Mouse (Mus musculus) mouse embryonic stem cell (cell line): ENCODE data around the gene Pomgnt1.

ENCODE experiments used
- in situ Hi-C, 2 experiments: fragments of 300-500 bp; cut with MboI; formaldehyde crosslinking; loops; 1 replicate in 1 of 2; 3 replicates in 1 of 2; pipeline ENCODE4 v1.14.3; 2019 to 2020; ENCODE audit warnings: low sequenced_read_pairs in 2 of 2, low pct_unique_long_range_greater_than_20kb in 1 of 2, mixed read lengths in 1 of 2; ENCODE audit not compliant: unreplicated experiment in 1 of 2

The Pomgnt1 gene

GRCm38 (mm10) chr4:116123602-116124519 lies at the start of gene Pomgnt1, which contains the start of gene Rad54l:
TSS of gene Pomgnt1 (plus strand) at chr4:116123840.
TSS of gene Rad54l (minus strand) at chr4:116123690.
- in situ Hi-C loops: no loop called here

DNA sequence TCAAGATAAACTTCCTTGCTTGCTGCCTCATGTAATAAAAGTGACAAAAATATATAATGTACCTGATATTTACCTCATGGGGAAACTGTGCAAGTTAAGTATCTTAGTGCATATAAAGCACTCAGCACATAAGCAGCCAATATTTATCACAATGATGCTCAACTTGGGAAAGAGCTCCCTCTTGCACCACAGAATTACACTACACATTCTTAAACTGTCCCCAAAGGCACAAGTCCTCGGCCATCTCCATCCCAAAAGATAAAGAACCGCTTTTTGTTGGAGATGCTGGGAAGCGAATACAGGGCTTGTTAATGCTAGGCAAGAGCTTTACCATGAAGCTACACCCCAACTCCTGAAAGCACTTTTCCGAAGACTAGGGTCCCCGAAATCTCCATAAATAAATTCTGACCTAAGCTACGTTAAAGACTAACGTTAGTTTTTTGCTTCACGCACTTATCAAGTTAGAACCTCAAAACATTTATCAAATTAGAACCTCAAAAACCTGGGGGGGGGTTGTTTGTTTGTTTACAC lies 49.4 kb upstream of the Pomgnt1 start:
- in situ Hi-C loops: no loop called here

GRCm38 (mm10) chr4:116074861-116075620 lies 48.6 kb upstream of the Pomgnt1 start, which contains the start of the genes Uqcrh and Lrrc41:
TSS of gene Uqcrh (minus strand) at chr4:116075071.
TSS of gene Lrrc41 (plus strand) at chr4:116075269.
- in situ Hi-C loops: no loop called here

- in situ Hi-C loops: no loop called here
Observed at GRCm38 (mm10) chr4:116075631-116076368, 47.8 kb upstream of the Pomgnt1 start.

DNA sequence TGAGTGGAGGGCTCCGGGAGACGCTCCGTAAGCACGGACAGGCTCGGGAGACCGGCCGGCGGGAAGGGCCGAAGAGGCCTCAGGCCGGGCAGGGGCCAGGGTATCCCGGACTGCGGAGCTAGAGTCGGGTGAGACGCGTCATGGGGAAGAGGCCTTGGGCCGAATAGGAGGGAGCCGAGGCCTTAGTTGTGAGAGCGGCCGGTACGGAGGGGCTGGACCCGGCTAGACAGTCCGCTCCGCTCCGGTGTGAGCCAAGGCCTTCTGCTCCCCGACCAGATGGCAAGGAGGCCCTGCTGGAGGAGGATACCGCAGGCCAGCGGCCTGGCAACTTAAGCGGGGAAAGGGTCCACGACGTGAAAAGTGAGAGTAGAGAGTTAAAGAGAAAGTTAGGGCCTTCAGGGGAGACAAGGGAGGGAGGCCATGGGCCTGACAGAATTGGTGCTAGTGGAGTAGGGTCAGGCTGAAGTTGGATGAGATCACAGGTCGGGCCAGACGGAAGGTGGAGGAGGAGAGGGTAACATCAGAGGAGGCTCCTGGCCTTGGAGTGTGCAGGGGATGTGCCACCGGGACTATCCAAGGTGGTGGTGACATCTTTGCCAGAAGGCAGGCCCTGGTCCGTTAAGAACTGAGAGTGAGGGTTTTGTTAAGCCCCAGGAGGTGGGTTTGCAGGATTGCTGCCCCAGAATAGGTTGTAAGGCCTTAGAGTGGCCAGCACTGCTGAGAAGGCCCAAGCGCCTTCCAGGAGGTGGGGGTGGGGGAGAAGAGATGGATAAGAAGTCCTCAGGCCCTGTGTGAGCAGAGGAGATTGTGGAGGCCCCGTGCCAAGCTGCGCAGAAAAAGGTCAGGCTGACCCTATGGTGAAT lies 47.0 kb upstream of the Pomgnt1 start:
- in situ Hi-C loops: no loop called here

GRCm38 (mm10) chr4:116077240-116078095 lies 46.2 kb upstream of the Pomgnt1 start:
- in situ Hi-C loops: no loop called here

GRCm38 (mm10) chr4:116088510-116089249 lies 35.0 kb upstream of the Pomgnt1 start:
- in situ Hi-C loops: no loop called here

GRCm38 (mm10) chr4:116096291-116096690 lies 27.3 kb upstream of the Pomgnt1 start:
- in situ Hi-C loops: no loop called here

DNA sequence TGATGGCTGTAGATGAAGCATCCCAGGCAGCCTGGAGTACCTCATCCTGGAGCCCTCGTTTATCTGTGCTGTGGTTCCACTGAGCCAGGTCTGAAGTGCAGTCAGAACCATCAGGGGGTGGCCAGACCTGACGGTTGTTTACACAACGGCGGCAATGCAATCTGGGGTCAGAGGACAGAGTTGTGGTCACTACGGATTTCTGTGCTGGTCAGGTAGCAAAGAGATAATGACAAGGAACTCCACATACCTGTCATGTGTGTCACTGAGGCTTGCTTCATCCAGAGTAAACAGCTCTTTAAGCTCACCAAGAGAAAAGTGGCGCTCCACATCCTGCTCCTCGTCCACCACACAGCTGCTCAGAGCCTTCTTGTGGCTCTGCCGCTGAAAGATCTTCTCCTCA lies 26.4 kb upstream of the Pomgnt1 start:
- in situ Hi-C loops: no loop called here

DNA sequence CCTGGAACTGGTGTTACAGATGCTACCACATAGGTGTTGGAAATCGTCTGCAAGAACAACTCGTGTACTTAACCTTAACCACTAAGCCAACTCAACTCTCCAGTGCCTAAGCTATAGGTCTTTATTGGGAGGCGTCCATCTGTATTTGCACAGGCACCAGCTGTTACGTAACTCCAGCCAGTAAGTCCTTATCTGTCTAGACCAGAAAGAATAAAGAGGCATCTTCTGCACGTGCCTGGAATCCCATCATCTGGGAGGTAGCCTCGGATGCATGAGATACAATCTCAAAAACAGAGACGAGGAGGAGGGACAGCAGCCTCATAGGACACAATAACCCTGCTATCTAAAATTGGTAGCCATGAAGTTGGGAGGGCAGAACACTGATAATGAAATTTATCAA lies 22.7 kb upstream of the Pomgnt1 start:
- in situ Hi-C loops: no loop called here

DNA sequence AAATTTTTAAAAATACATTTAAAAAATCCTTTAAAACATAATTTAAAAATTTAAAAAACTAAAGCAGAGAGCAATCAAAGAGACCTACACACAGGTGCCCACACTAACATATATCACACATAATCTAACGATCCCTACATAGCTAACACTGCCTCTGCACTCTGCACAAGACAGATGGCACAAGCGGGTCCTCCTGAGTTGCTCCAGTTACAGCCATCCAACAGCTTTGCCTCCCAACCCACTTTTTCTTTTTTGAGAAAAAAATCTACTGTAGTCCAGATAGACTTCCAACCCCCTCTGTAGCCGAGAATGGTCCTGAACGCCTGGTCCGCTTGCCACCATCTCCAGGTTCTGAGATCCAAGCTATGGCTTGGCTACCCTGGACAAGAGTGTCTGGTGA lies 18.4 kb upstream of the Pomgnt1 start:
- in situ Hi-C loops: no loop called here

GRCm38 (mm10) chr4:116110695-116111094 lies 12.9 kb upstream of the Pomgnt1 start:
- in situ Hi-C loops: no loop called here

GRCm38 (mm10) chr4:116111486-116111885 lies 12.2 kb upstream of the Pomgnt1 start:
- in situ Hi-C loops: no loop called here

- in situ Hi-C loops: no loop called here
Observed at GRCm38 (mm10) chr4:116122762-116123161, 878 bp upstream of the Pomgnt1 start.

- in situ Hi-C loops: no loop called here
Observed at GRCm38 (mm10) chr4:116125803-116126386, 2.3 kb downstream of the Pomgnt1 start.

GRCm38 (mm10) chr4:116127956-116128355 lies 4.3 kb downstream of the Pomgnt1 start:
- in situ Hi-C loops: no loop called here
